Mouse (Mus musculus) embryonic facial prominence, embryonic 11.5 days (tissue): ENCODE results near the gene Gm9817. TPM values are rescaled to one million over a fixed set of nuclear protein-coding genes. Genes with fewer than 3 reads are reported as not detected.
A peak's percentile ranks its signal among the peaks of the same experiment; 100 is the strongest.

Source experiments
- ATAC-seq: fragments of 200-750 bp; cut with Nextera tagmentation; replicated peaks from 2 replicates; pipeline ENCODE4 v1.8.0; 2017; ENCODE audit warnings: low read depth; ENCODE audit not compliant: insufficient number of reproducible peaks, low FRiP score, low TSS enrichment
- DNase-seq: peaks from one replicate; pipeline ENCODE4 v3.0.0-alpha.2; 2015; ENCODE audit warnings: low spot score
- H3K27ac ChIP-seq: fragments of 300-500 bp; sonication (generic); replicated peaks from 2 replicates; pipeline ENCODE4 v1.5.1; 2014; ENCODE audit warnings: mild to moderate bottlenecking, low read depth, low read length, control low read depth
- H3K27me3 ChIP-seq: fragments of 300-500 bp; sonication (generic); 2 replicates; pipeline ENCODE4 v1.6.1; 2014; ENCODE audit warnings: mild to moderate bottlenecking, low read length, moderate library complexity, mixed read lengths; ENCODE audit not compliant: control insufficient read depth, insufficient read depth
- H3K36me3 ChIP-seq: fragments of 300-500 bp; sonication (generic); replicated peaks from 2 replicates; pipeline ENCODE4 v1.6.1; 2014; ENCODE audit warnings: low read depth, mild to moderate bottlenecking, low read length, moderate library complexity, mixed read lengths; ENCODE audit not compliant: control insufficient read depth, insufficient read depth
- H3K4me1 ChIP-seq: fragments of 300-500 bp; sonication (generic); 2 replicates; pipeline ENCODE4 v1.6.1; 2014; ENCODE audit warnings: low read length, mixed read lengths; ENCODE audit not compliant: control insufficient read depth, insufficient read depth
- H3K4me2 ChIP-seq: fragments of 300-500 bp; sonication (generic); 2 replicates; pipeline ENCODE4 v1.6.1; 2014; ENCODE audit warnings: low read depth, mild to moderate bottlenecking, control low read depth, low read length, moderate library complexity
- H3K4me3 ChIP-seq: fragments of 300-500 bp; sonication (generic); 2 replicates; pipeline ENCODE4 v1.5.1; 2014; ENCODE audit warnings: low read depth, low read length, control low read depth
- H3K9ac ChIP-seq: fragments of 300-500 bp; sonication (generic); replicated peaks from 2 replicates; pipeline ENCODE4 v1.6.1; 2014; ENCODE audit warnings: mild to moderate bottlenecking, control low read depth, low read length
- H3K9me3 ChIP-seq: fragments of 300-500 bp; sonication (generic); replicated peaks from 2 replicates; pipeline ENCODE4 v1.6.1; 2016; ENCODE audit warnings: mild to moderate bottlenecking, low read length, inconsistent platforms, mixed read lengths; ENCODE audit not compliant: control insufficient read depth
- WGBS: fragments of 180-500 bp; shearing (Covaris S2); extraction: QIAGEN DNeasy Blood & Tissue Kit; methylation state at CpG from one replicate; pipeline ENCODE4 v1.1.7; 2014; 5-methylcytosine and 5-hydroxymethylcytosine counted together
- polyA plus RNA-seq: library from polyadenylated mRNA; unstranded; fragments of >200 nt; fragmentation: Nextera tagmentation; extraction: Ambion mirVana; gene quantifications from 2 replicates; pipeline ENCODE4 v1.2.1, GENCODE M21; 2014

Gene Gm9817
- polyA plus RNA-seq, 1 experiment from 2014 or later = not detected

DNA sequence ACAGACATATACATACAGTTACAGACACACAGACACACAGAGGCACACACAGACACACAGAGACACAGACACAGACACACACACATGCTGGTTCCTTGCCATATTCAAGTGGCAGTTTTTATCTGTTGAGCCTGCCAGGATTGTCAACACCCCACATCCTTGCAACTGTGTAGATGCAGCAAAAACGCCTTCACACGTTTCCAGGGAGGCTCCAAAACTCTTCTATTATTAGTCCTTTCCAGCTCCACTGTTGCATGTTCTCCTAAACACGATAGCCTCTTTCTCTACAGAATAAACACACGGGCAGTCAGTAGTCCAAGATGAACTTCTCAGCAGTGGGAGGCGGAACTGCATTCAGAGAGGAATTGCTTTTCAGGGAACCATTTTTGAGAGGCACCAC is 15.3 kb upstream of the Gm9817 start:
- H3K27ac ChIP-seq = no peak overlapping the region
- DNase-seq (no peak), ATAC-seq (no peak)
- no peaks in the 10 kb centered on the region for H3K9me3 ChIP-seq
- no peak overlapping the region for H3K9ac ChIP-seq
- no peaks in the 10 kb centered on the region for H3K36me3 ChIP-seq
- H3K4me2 ChIP-seq = no peak overlapping the region
- WGBS = 81% methylated on average over 5 of the region's 5 CpGs
- H3K4me1 ChIP-seq = no peaks in the 10 kb centered on the region
- no peaks in the 10 kb centered on the region for H3K27me3 ChIP-seq
- H3K4me3 ChIP-seq = no peak overlapping the region

DNA sequence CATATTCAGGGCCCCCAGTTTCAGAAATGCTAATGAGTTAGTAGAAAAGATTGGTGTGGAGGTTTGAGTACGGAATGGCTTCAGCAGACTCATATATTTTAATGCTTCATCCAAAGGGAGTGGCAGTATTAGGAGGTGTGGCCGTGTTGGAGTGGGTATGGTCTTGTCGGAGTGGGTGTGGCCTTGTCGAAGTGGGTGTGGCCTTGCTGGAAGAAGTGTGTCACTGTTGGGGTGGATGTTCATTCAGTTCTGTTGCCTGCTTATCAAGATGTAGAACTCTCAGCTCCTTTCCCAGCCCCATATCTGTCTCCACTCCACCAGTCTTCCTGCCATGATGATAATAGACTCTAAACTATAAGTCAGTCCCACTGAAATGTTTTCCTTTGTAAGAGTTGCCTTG is 13.5 kb upstream of the Gm9817 start:
- WGBS = 88% methylated on average over 4 of the region's 4 CpGs
- Histone ChIP-seq H3K27me3 (no peaks in the 10 kb centered on the region), H3K4me2 (no peak overlapping the region), H3K9ac (no peak overlapping the region), H3K4me3 (no peak overlapping the region), H3K27ac (no peak overlapping the region), H3K36me3 (no peaks in the 10 kb centered on the region), H3K9me3 (no peaks in the 10 kb centered on the region), H3K4me1 (no peaks in the 10 kb centered on the region)
- ATAC-seq (no peak), DNase-seq (no peak)

DNA sequence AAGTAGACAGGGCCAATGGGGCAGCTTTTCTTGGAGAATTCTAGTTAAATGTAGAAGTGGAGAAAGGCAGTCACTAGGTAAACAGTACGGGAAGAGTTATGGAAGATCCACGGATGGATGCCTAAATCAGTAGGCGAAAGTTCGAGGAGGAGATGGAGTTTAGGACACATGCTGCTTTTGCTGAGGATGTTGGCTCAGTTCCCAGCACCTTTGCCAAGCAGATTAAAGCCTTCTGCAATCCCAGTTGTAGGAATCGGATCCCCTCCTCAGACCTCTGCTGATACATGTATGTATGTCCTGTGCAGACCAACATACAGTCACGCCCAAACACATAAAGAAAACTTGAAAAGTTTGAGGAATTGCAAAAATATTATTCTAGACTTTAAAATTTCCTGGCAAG is 8.1 kb upstream of the Gm9817 start:
- 83% methylated on average over 6 of the region's 6 CpGs for WGBS
- Histone ChIP-seq H3K9ac (no peak overlapping the region), H3K4me3 (no peak overlapping the region), H3K36me3 (no peaks in the 10 kb centered on the region), H3K4me1 (no peaks in the 10 kb centered on the region), H3K27ac (no peak overlapping the region), H3K4me2 (no peak overlapping the region), H3K27me3 (no peaks in the 10 kb centered on the region), H3K9me3 (no peaks in the 10 kb centered on the region)
- DNase-seq = no peak
- ATAC-seq = no peak

DNA sequence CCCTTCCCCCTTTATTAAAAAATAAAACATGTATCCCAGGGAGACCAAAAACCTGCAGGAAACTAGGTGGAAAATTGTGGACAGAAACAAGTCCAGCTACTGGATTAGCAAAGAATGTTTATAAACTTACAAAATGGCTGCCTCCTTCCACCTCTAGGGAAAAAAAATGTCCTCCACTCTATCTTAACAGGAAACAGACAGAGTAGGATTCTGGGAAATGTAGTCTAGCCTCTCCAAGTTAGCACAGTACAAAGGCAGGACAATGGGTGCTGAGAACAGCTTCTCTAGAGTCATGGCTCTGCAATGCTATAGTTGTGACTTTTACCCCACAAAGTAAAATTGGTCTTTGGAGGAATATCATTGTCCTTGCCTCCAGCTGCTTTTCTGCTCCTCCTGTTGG is 3.5 kb upstream of the Gm9817 start:
- H3K4me1 ChIP-seq = no peaks in the 10 kb centered on the region
- no peak overlapping the region for H3K4me2 ChIP-seq
- H3K9me3 ChIP-seq = no peaks in the 10 kb centered on the region
- DNase-seq (peak; percentile 54), ATAC-seq (no peak)
- H3K27ac ChIP-seq = no peak overlapping the region
- no peaks in the 10 kb centered on the region for H3K36me3 ChIP-seq
- no peak overlapping the region for H3K4me3 ChIP-seq
- H3K9ac ChIP-seq = no peak overlapping the region
- H3K27me3 ChIP-seq = no peaks in the 10 kb centered on the region

DNA sequence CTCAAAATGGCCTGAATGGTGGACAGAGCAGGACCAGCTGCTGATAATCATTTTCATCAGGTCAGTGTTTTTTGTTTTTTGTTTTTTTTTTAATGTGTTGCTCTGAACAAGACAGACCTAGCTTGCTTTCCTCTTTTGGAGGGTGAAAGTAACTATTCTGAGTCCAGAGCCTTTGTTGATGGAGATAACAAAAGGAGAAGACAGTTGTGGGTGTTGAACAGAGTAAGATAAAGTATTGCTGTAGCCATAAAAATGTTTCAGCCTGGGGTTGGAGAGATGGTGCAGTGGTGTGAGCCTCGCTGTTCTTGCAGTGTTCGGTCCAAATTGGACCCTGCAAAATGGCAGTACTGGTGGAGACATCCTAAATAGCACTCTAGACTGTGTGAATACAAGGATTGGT is 2.8 kb upstream of the Gm9817 start:
- no peak for ATAC-seq
- no peak overlapping the region for H3K4me3 ChIP-seq
- no peaks in the 10 kb centered on the region for H3K4me1 ChIP-seq
- DNase-seq = no peak
- H3K27me3 ChIP-seq = no peaks in the 10 kb centered on the region
- WGBS = 98% methylated on average over 2 of the region's 2 CpGs
- H3K9me3 ChIP-seq = no peaks in the 10 kb centered on the region
- H3K27ac ChIP-seq = no peak overlapping the region
- H3K36me3 ChIP-seq = no peaks in the 10 kb centered on the region
- H3K9ac ChIP-seq = no peak overlapping the region
- no peak overlapping the region for H3K4me2 ChIP-seq

DNA sequence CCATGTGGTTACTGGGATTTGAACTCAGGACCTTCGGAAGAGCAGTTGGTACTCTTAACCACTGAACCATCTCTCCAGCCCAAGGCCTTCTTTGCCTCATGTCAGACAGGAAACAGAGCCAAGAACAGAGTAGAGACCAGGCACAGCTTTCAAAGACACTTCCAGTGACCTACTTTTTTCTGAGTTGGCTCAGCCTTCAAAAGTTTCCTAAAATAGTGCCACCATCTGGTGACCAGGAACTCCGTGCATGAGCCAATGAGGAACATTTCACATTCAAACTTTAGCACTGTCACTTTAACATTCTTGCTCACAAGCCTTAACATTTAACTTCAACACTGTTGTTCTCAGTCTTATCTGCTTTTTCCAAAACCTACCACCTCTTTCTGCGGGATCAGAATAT is 2.3 kb downstream of the Gm9817 start:
- H3K9ac ChIP-seq = no peak overlapping the region
- no peaks in the 10 kb centered on the region for H3K36me3 ChIP-seq
- H3K4me2 ChIP-seq = no peak overlapping the region
- H3K4me3 ChIP-seq = no peak overlapping the region
- 93% methylated on average over 3 of the region's 3 CpGs for WGBS
- H3K27me3 ChIP-seq = no peaks in the 10 kb centered on the region
- DNase-seq (no peak), ATAC-seq (no peak)
- H3K9me3 ChIP-seq = no peaks in the 10 kb centered on the region
- no peak overlapping the region for H3K27ac ChIP-seq
- H3K4me1 ChIP-seq = no peaks in the 10 kb centered on the region

DNA sequence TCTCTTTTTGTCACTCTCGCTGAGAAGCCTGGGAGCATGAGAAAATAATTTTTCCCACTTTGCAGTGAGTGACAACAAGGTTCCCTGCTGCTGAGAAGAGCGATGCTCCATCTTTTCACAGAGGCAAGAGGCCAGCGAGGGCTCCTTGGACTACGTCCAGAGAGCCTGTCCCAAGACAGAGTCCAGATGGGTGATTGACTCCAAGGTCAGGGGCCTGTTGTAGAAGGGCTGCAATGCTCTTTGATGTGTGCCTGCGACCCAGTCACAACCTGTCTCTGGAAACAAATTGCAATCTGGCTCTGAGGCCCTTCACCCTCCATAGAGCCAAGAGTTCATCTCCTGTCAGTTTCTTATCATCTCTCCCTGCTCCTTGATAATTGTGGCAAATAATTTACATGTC is 5.2 kb downstream of the Gm9817 start:
- ATAC-seq (no peak), DNase-seq (no peak)
- Histone ChIP-seq H3K27ac (no peak overlapping the region), H3K4me1 (no peaks in the 10 kb centered on the region), H3K9me3 (no peaks in the 10 kb centered on the region), H3K4me3 (no peak overlapping the region), H3K9ac (no peak overlapping the region), H3K27me3 (no peaks in the 10 kb centered on the region), H3K4me2 (no peak overlapping the region), H3K36me3 (no peaks in the 10 kb centered on the region)
- WGBS = 29% methylated on average over 5 of the region's 5 CpGs

DNA sequence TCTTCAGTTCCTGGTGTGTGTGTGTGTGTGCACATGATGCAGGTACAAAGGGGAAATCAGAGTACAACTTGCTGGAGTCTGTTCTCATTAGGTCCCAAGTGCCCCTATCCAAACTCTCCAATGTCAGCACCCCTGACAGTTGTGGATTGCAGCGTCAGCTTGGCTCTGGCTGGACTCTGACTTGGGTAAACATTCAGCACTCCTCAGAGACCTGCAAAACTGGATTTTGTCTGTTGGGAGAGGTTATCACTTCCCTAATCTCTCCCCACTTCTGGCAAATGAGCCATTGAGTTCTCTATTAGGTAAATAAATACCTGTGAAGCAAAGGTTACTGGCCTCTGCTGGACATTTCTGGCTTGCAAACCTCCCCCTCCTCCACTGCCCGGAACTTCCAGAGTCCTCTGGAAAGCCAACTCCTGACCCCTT is 10.3 kb downstream of the Gm9817 start:
- Histone ChIP-seq H3K27ac (no peak overlapping the region), H3K36me3 (no peaks in the 10 kb centered on the region), H3K4me3 (no peak overlapping the region), H3K4me2 (no peak overlapping the region), H3K27me3 (no peaks in the 10 kb centered on the region), H3K9me3 (no peaks in the 10 kb centered on the region), H3K4me1 (no peaks in the 10 kb centered on the region), H3K9ac (no peak overlapping the region)
- DNase-seq (peak; percentile 11), ATAC-seq (no peak)
- WGBS = 18% methylated on average over 2 of the region's 2 CpGs

DNA sequence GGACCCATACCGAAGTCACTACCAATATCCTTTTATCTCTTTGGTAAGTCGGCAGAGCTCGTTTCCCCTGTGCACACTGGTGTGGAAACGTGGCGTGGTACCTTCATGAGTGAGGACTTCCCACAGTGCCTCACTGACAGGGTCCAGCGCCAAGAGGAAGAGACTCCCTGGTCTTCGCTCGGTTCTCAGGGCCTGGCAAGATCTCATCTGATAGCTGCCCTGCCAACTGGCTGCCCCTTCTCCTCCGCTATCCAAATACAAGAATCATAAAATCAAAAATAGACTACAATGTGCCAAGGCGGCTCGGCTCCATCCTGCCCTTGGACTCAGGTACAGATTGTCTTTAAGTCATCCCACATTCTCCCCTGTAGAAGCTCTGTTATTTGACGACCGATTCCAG is 11.4 kb downstream of the Gm9817 start:
- DNase-seq (no peak), ATAC-seq (no peak)
- H3K9me3 ChIP-seq = no peaks in the 10 kb centered on the region
- no peak overlapping the region for H3K4me3 ChIP-seq
- H3K9ac ChIP-seq = no peak overlapping the region
- no peak overlapping the region for H3K27ac ChIP-seq
- no peaks in the 10 kb centered on the region for H3K36me3 ChIP-seq
- H3K4me1 ChIP-seq = no peaks in the 10 kb centered on the region
- 71% methylated on average over 13 of the region's 13 CpGs for WGBS
- H3K27me3 ChIP-seq = no peaks in the 10 kb centered on the region
- no peak overlapping the region for H3K4me2 ChIP-seq
